Mouse (Mus musculus): ENCODE data around the gene Cpped1.
A peak's percentile ranks its signal among the peaks of the same experiment; 100 is the strongest.

The Cpped1 gene

GRCm38 (mm10) chr16:11843441-11843840 lies 65.8 kb downstream of the Cpped1 start:
- no peak for DNase-seq

GRCm38 (mm10) chr16:11833474-11833873 lies 75.8 kb downstream of the Cpped1 start:
- DNase-seq: no peak

- no peak for DNase-seq
Observed at GRCm38 (mm10) chr16:11828816-11829215, 80.4 kb downstream of the Cpped1 start.

GRCm38 (mm10) chr16:11824833-11825232 lies 84.4 kb downstream of the Cpped1 start:
- DNase-seq: no peak

GRCm38 (mm10) chr16:11824385-11824784 lies 84.9 kb downstream of the Cpped1 start:
- DNase-seq: no peak

GRCm38 (mm10) chr16:11820791-11821190 lies 88.5 kb downstream of the Cpped1 start:
- no peak for DNase-seq

GRCm38 (mm10) chr16:11814935-11815650 lies 94.2 kb downstream of the Cpped1 start:
- peak; percentile 17 for DNase-seq

- DNase-seq: no peak
Observed at GRCm38 (mm10) chr16:11812119-11812518, 97.1 kb downstream of the Cpped1 start.

- DNase-seq: no peak
Observed at GRCm38 (mm10) chr16:11809615-11810014, 99.6 kb downstream of the Cpped1 start.

- DNase-seq: no peak
Observed at GRCm38 (mm10) chr16:11801960-11802539, 107.2 kb downstream of the Cpped1 start.

- DNase-seq: no peak
Observed at GRCm38 (mm10) chr16:11795758-11796460, 113.3 kb downstream of the Cpped1 start.

- DNase-seq: no peak
Observed at GRCm38 (mm10) chr16:11794628-11795027, 114.6 kb downstream of the Cpped1 start.

GRCm38 (mm10) chr16:11793391-11793790 lies 115.9 kb downstream of the Cpped1 start:
- no peak for DNase-seq

- DNase-seq: no peak
Observed at GRCm38 (mm10) chr16:11790476-11790875, 118.8 kb downstream of the Cpped1 start.

GRCm38 (mm10) chr16:11785806-11786205 lies 123.4 kb downstream of the Cpped1 start:
- DNase-seq: no peak

- no peak for DNase-seq
Observed at GRCm38 (mm10) chr16:11784354-11784753, 124.9 kb downstream of the Cpped1 start.

GRCm38 (mm10) chr16:11783337-11783736 lies 125.9 kb downstream of the Cpped1 start:
- no peak for DNase-seq

GRCm38 (mm10) chr16:11782082-11782481 lies 127.2 kb downstream of the Cpped1 start:
- DNase-seq: no peak

GRCm38 (mm10) chr16:11778715-11779460 lies 130.4 kb downstream of the Cpped1 start:
- DNase-seq: no peak

- DNase-seq: no peak
Observed at GRCm38 (mm10) chr16:11778191-11778590, 131.1 kb downstream of the Cpped1 start.

GRCm38 (mm10) chr16:11776528-11776927 lies 132.7 kb downstream of the Cpped1 start:
- DNase-seq: peak; percentile 23

- no peak for DNase-seq
Observed at GRCm38 (mm10) chr16:11774321-11774720, 134.9 kb downstream of the Cpped1 start.

- no peak for DNase-seq
Observed at GRCm38 (mm10) chr16:11772318-11772717, 136.9 kb downstream of the Cpped1 start.

Measured in kidney, postnatal 10 days (tissue).